Mouse (Mus musculus) lung, embryonic 14.5 days (tissue): ENCODE results near the gene Snx30. TPM values are rescaled to one million over a fixed set of nuclear protein-coding genes. Genes with fewer than 3 reads are reported as not detected.

ENCODE experiments used
- ATAC-seq: fragments of 200-750 bp; cut with Nextera tagmentation; 2 replicates; pipeline ENCODE4 v1.8.0; 2017; ENCODE audit warnings: mild to moderate bottlenecking, moderate TSS enrichment, moderate library complexity; ENCODE audit not compliant: insufficient read depth
- DNase-seq: peaks from one replicate; pipeline ENCODE4 v3.0.0-alpha.2; 2015
- H3K27ac ChIP-seq: fragments of 300-500 bp; sonication (generic); 2 replicates; pipeline ENCODE4 v1.5.1; 2014; ENCODE audit warnings: low read depth, mild to moderate bottlenecking, moderate library complexity
- H3K27me3 ChIP-seq: fragments of 300-500 bp; sonication (generic); 2 replicates; pipeline ENCODE4 v1.6.1; 2014; ENCODE audit warnings: low read length, control low read depth; ENCODE audit not compliant: insufficient read depth
- H3K36me3 ChIP-seq: fragments of 300-500 bp; sonication (generic); 2 replicates; pipeline ENCODE4 v1.6.1; 2014; ENCODE audit warnings: control low read depth; ENCODE audit not compliant: insufficient read depth
- H3K4me1 ChIP-seq: fragments of 300-500 bp; sonication (generic); 2 replicates; pipeline ENCODE4 v1.6.1; 2014; ENCODE audit warnings: antibody characterized with exemption, control low read depth; ENCODE audit not compliant: insufficient read depth
- H3K4me2 ChIP-seq: fragments of 300-500 bp; sonication (generic); 2 replicates; pipeline ENCODE4 v1.6.1; 2014; ENCODE audit warnings: mild to moderate bottlenecking
- H3K4me3 ChIP-seq: fragments of 300-500 bp; sonication (generic); 2 replicates; pipeline ENCODE4 v1.5.1; 2014; ENCODE audit warnings: low read depth, low read length
- H3K9ac ChIP-seq: fragments of 300-500 bp; sonication (generic); 2 replicates; pipeline ENCODE4 v1.6.1; 2014
- H3K9me3 ChIP-seq: fragments of 300-500 bp; sonication (generic); 2 replicates; pipeline ENCODE4 v1.6.1; 2016; ENCODE audit warnings: low read depth, low read length, control low read depth
- CTCF ChIP-seq: IDR thresholded peaks from 2 replicates; pipeline ENCODE4 v1.5.1; 2016; ENCODE audit warnings: antibody characterized with exemption, low read depth
- WGBS: fragments of 180-500 bp; shearing (Covaris S2); extraction: QIAGEN DNeasy Blood & Tissue Kit; methylation state at CpG from one replicate; pipeline ENCODE4 v1.1.7; 2014; 5-methylcytosine and 5-hydroxymethylcytosine counted together
- polyA plus RNA-seq: library from polyadenylated mRNA; unstranded; fragments of >200 nt; fragmentation: Nextera tagmentation; extraction: Ambion mirVana; gene quantifications from 2 replicates; pipeline ENCODE4 v1.2.1, GENCODE M21; 2014

Gene Snx30
- polyA plus RNA-seq, 1 experiment from 2014 or later = 10.6 TPM

DNA sequence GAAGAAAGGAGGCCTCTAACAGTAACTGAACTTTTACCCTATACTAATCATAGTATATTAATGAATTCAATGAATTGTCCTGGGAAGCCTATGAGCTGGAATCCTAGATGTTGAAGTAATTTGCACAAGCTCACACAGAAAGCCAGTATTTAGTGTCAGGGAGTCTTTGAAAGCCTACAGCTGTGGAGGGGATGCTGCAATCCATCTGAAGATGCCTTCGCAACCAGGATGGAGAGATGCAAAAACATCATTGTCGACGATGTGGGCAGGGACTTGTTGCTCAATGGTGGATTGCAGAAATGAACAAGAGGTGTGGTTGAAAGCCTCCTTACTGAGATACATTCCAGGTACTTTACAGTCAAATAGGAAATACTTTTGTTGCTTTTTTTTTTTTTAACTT is 112.3 kb downstream of the Snx30 start:
- H3K27ac ChIP-seq = no peak overlapping the region
- no peak overlapping the region for H3K9ac ChIP-seq
- H3K4me2 ChIP-seq = no peak overlapping the region
- no peak overlapping the region for H3K4me3 ChIP-seq
- ATAC-seq = no peak
- 81% methylated on average over 3 of the region's 3 CpGs for WGBS
- no peak for TF ChIP-seq CTCF
- no peak for DNase-seq
- no peaks in the 10 kb centered on the region for H3K36me3 ChIP-seq
- no peaks in the 10 kb centered on the region for H3K9me3 ChIP-seq
- H3K27me3 ChIP-seq = peaks cover 10% of the 10 kb centered on the region; the same call in 1 of the 2 replicates
- H3K4me1 ChIP-seq = no peaks in the 10 kb centered on the region

DNA sequence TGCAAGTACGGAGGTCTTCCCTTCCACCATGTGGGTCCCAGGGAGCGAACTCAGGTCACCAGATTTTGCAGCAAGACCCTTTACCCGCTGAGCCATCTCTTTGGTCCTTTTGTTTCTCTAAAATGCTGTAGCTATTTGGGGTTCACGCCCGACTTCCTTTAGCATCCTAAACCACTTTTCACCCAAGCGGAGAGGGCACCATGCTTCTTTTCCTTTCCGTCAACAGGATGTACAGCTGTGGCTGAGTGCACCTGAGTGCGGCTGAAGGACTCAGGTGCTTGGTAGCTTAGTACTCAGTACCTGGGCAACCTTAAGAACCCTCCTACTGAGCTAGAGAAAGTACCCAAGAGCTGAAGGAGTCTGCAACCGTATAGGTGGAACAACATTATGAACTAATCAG is 119.4 kb downstream of the Snx30 start:
- no peak overlapping the region for H3K9ac ChIP-seq
- no peaks in the 10 kb centered on the region for H3K4me1 ChIP-seq
- no peak overlapping the region for H3K4me3 ChIP-seq
- no peaks in the 10 kb centered on the region for H3K27me3 ChIP-seq
- no peaks in the 10 kb centered on the region for H3K9me3 ChIP-seq
- TF ChIP-seq CTCF = no peak
- WGBS = 86% methylated on average over 9 of the region's 9 CpGs
- H3K4me2 ChIP-seq = no peak overlapping the region
- ATAC-seq (no peak), DNase-seq (no peak)
- no peaks in the 10 kb centered on the region for H3K36me3 ChIP-seq
- no peak overlapping the region for H3K27ac ChIP-seq

DNA sequence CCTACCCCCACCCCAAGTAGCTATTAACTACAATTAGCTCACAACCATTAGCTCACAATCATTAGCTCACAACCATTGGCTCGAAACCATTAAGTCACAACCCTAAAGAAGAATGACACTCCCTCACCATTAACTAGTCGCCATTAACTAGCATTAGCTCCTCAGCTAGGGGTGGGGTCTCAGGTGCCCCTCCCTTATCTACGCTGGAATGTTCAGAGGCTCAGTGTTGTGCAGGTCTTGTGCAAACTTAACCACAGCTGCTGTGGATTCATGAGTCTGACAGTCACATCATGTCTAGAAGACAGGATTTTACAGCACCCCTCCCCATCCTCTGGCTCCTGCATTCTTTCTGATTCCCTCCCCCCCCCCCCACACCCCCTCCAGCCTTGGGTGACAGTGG is 122.0 kb downstream of the Snx30 start:
- Histone ChIP-seq H3K36me3 (no peaks in the 10 kb centered on the region), H3K4me2 (no peak overlapping the region), H3K27me3 (no peaks in the 10 kb centered on the region), H3K27ac (no peak overlapping the region), H3K9ac (no peak overlapping the region), H3K4me1 (no peaks in the 10 kb centered on the region), H3K9me3 (no peaks in the 10 kb centered on the region), H3K4me3 (no peak overlapping the region)
- WGBS = 76% methylated on average over 3 of the region's 3 CpGs
- ATAC-seq (peak; percentile 35), DNase-seq (no peak)
- TF ChIP-seq CTCF = no peak

DNA sequence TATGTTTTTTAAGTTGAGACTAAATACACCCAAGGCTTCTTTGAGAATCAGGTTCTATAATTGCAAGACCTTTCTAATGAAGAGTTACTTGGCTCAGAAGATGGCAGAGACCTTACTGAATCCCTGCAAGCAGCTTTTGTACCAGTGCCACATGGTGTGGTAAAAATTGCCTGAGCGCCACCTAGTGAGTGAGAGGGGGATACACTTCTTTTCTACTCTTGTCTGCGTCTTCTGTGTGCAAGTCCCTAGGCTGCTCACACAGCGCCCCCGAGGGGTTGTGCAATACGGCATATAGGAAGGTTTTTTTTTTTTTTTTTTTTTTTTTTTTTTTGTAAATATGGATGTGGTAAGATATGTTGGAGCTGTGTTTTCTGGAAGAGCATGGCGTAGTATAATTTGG is 122.7 kb downstream of the Snx30 start:
- H3K27me3 ChIP-seq = no peaks in the 10 kb centered on the region
- no peak overlapping the region for H3K9ac ChIP-seq
- peak; percentile 71; the same call in 1 of the 2 replicates for ATAC-seq
- no peak overlapping the region for H3K27ac ChIP-seq
- no peaks in the 10 kb centered on the region for H3K4me1 ChIP-seq
- no peaks in the 10 kb centered on the region for H3K36me3 ChIP-seq
- peak; percentile 81 for DNase-seq
- WGBS = 18% methylated on average over 6 of the region's 6 CpGs
- no peak overlapping the region for H3K4me3 ChIP-seq
- no peak overlapping the region for H3K4me2 ChIP-seq
- peak; percentile 75 for TF ChIP-seq CTCF
- H3K9me3 ChIP-seq = no peaks in the 10 kb centered on the region

DNA sequence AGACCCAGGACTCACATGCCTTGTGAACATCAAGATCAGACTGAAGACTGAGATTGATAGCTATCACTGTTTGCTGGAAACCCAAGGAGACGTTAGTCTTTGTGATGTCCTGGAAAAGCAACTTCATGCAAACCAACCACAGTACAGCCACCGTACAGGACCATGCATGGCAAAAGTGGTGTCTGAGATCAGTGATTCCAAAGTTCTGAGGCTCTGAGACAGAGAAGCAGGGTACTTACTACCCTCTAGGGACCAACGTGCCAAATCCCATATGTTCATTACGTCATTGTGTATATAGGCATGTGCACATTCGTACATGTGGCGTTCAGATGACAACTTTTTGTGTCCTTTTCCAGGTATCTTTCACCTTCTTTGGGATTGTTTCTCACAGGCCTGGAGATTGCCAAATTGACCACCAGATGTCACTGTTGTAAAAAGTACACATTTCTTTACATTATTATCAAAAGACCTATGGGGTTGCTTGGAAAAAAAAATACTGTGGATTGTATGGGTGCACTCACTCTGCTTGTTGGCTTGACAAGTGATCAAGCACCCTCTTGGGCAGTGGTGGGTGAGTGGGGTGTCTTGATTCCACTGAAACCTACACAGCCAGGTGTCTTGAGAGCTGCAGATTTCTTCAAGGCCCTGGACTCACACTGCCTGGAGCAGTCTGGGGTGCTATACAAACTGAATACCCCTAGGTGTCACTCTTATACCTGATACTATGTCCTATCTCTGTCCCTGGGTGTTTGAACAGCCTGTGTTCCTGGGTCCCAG is 127.1 kb downstream of the Snx30 start:
- peak; percentile 85; the same call in 1 of the 2 replicates for ATAC-seq
- 55% methylated on average over 6 of the region's 6 CpGs for WGBS
- H3K4me2 ChIP-seq = no peak overlapping the region

DNA sequence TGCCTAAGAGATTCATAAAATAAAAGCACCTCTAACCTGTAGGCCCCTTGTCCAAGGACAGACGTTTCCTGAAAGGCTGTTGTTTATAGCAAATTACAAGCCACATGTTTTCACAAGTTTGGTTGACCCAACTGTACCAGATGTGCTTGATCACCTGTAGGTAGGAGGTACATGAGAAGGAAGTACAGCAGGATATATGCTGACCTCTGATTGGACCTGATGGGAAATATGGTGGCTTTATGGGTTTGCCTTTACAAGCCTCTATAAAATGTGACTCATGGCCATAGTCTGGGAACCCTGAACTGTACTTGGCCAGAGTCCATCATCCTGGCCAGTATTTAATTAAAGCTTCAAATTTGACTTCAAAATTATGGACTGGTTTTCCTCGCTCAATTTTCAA is 131.9 kb downstream of the Snx30 start:
- no peak for TF ChIP-seq CTCF

More for the DNA sequence above, 127.1 kb downstream of the Snx30 start:
- H3K9me3 ChIP-seq = no peaks in the 10 kb centered on the region
- H3K27ac ChIP-seq = no peak overlapping the region
- no peaks in the 10 kb centered on the region for H3K27me3 ChIP-seq
- TF ChIP-seq CTCF = peak; percentile 46
- no peak overlapping the region for H3K9ac ChIP-seq
- peak; percentile 59 for DNase-seq
- H3K4me1 ChIP-seq = no peaks in the 10 kb centered on the region
- H3K4me3 ChIP-seq = no peak overlapping the region
- H3K36me3 ChIP-seq = no peaks in the 10 kb centered on the region

More for the DNA sequence above, 131.9 kb downstream of the Snx30 start:
- Histone ChIP-seq H3K4me2 (no peak overlapping the region), H3K36me3 (no peaks in the 10 kb centered on the region), H3K4me3 (no peak overlapping the region), H3K9me3 (no peaks in the 10 kb centered on the region), H3K27ac (no peak overlapping the region), H3K4me1 (no peaks in the 10 kb centered on the region), H3K27me3 (no peaks in the 10 kb centered on the region), H3K9ac (no peak overlapping the region)
- no peak for DNase-seq
- 57% methylated on average over 2 of the region's 2 CpGs for WGBS
- ATAC-seq = no peak

Other genes starting within 250 kb of the Snx30 start
- gene Hsdl2, start 224.3 kb upstream of the Snx30 start, polyA plus RNA-seq = 17.7 and 17.9 TPM in 2 replicates
- gene E130308A19Rik, start 179.6 kb upstream of the Snx30 start, polyA plus RNA-seq = 29.3 and 29.6 TPM in 2 replicates
- 60.7 and 64.7 TPM in 2 replicates for gene Inip, start 4.3 kb upstream of the Snx30 start, polyA plus RNA-seq
- 0.07 and 0.12 TPM in 2 replicates for gene Slc46a2, start 109.2 kb downstream of the Snx30 start, polyA plus RNA-seq
- not detected in 2 replicates for gene Mup4, start 154.9 kb downstream of the Snx30 start, polyA plus RNA-seq
- not detected in 2 replicates for gene Mup6, start 158.5 kb downstream of the Snx30 start, polyA plus RNA-seq